Mouse (Mus musculus) pancreas, adult 10 weeks (tissue): ENCODE measurements around the gene Phf21a. TPM values are rescaled to one million over a fixed set of nuclear protein-coding genes. Genes with fewer than 3 reads are reported as not detected.

Experiments
- polyA plus RNA-seq: library from polyadenylated mRNA; stranded (reverse); fragments of 350-450 nt; fragmentation: Illumina TruSeq; extraction: RNeasy Lipid Tissue Mini Kit (QIAGEN cat#74804); gene quantifications from one replicate; pipeline ENCODE4 v1.2.3, GENCODE M21; 2015; ENCODE audit warnings: low read depth, low replicate concordance; ENCODE audit not compliant: insufficient read depth

Phf21a gene
- 10.1 TPM for polyA plus RNA-seq

GRCm38 (mm10) chr2:92092817-92093216 lies at the start of gene Phf21a:
Gene Phf21a (plus strand): TSS chr2:92093117.

GRCm38 (mm10) chr2:92374514-92374913 lies 281.6 kb downstream of the Phf21a start, which contains the start of the genes Pex16 and Large2:
Gene Pex16 (plus strand): TSS chr2:92374676.
Gene Large2 (minus strand): TSS chr2:92374869.

GRCm38 (mm10) chr2:92381901-92382588 lies 289.1 kb downstream of the Phf21a start, which contains the start of gene 1700029I15Rik:
Gene 1700029I15Rik (plus strand): TSS chr2:92382538.

GRCm38 (mm10) chr2:92401091-92401561 lies 308.2 kb downstream of the Phf21a start, which contains the start of gene Mapk8ip1:
Gene Mapk8ip1 (minus strand): TSS chr2:92401263.

Other genes starting within 250 kb of the Phf21a start
- gene Chrm4, start 165.9 kb upstream of the Phf21a start, polyA plus RNA-seq = not detected
- 5.7 TPM for gene Mdk, start 160.8 kb upstream of the Phf21a start, polyA plus RNA-seq
- gene Gm9821, start 147.4 kb upstream of the Phf21a start, polyA plus RNA-seq = not detected
- 25.4 TPM for gene Dgkz, start 117.3 kb upstream of the Phf21a start, polyA plus RNA-seq
- gene Creb3l1, start 68.6 kb upstream of the Phf21a start, polyA plus RNA-seq = 14.1 TPM